Mouse (Mus musculus) forebrain, embryonic 10.5 days (tissue): ENCODE data around the gene Spats2. TPM values are rescaled to one million over a fixed set of nuclear protein-coding genes. Genes with fewer than 3 reads are reported as not detected.

Source experiments
- microRNA-seq: library from miRNA; unstranded; fragments of <30 nt; microRNA quantifications from one replicate; pipeline ENCODE4, GENCODE M21; 2017
- polyA plus RNA-seq: library from polyadenylated mRNA; unstranded; fragments of >200 nt; fragmentation: Nextera tagmentation; extraction: Ambion mirVana; gene quantifications from 2 replicates; pipeline ENCODE4 v1.2.1, GENCODE M21; 2016

The Spats2 gene
- polyA plus RNA-seq, 1 experiment from 2014 or later, result 53.5 TPM

Small RNAs within 50 kb of the gene (microRNA-seq; reads per million reads assigned to microRNA genes)
- 0.90 reads per million for gene Mir6960

Other genes with a start within 250 kb of the Spats2 start
- 22.2 and 25.9 TPM in 2 replicates for gene Rhebl1, start 231.4 kb upstream of the Spats2 start, polyA plus RNA-seq
- 0.24 and 0.48 TPM in 2 replicates for gene Dhh, start 227.4 kb upstream of the Spats2 start, polyA plus RNA-seq
- 23.9 and 25.3 TPM in 2 replicates for gene Lmbr1l, start 207.7 kb upstream of the Spats2 start, polyA plus RNA-seq
- gene Tuba1b, start 191.4 kb upstream of the Spats2 start, polyA plus RNA-seq, result 2,760 and 2,766 TPM in 2 replicates
- not detected in 2 replicates for gene Gm49450, start 172.4 kb upstream of the Spats2 start, polyA plus RNA-seq
- 2,769 and 3,107 TPM in 2 replicates for gene Tuba1a, start 172.2 kb upstream of the Spats2 start, polyA plus RNA-seq
- 160 and 171 TPM in 2 replicates for gene Tuba1c, start 96.0 kb upstream of the Spats2 start, polyA plus RNA-seq
- 0.20 and 0.33 TPM in 2 replicates for gene Prph, start 70.7 kb upstream of the Spats2 start, polyA plus RNA-seq
- 51.1 and 53.1 TPM in 2 replicates for gene Troap, start 51.3 kb upstream of the Spats2 start, polyA plus RNA-seq
- 0.12 TPM in 1 of 2 replicates, not detected in the other for gene C1ql4, start 38.1 kb upstream of the Spats2 start, polyA plus RNA-seq
- gene Dnajc22, start 32.7 kb upstream of the Spats2 start, polyA plus RNA-seq, result 1.0 and 1.2 TPM in 2 replicates
- 0.17 TPM in 1 of 2 replicates, not detected in the other for gene Kcnh3, start 98.9 kb downstream of the Spats2 start, polyA plus RNA-seq
- gene Mcrs1, start 126.0 kb downstream of the Spats2 start, polyA plus RNA-seq, result 192 and 203 TPM in 2 replicates
- gene Prpf40b, start 169.2 kb downstream of the Spats2 start, polyA plus RNA-seq, result 60.7 and 62.2 TPM in 2 replicates
- gene Fam186b, start 170.0 kb downstream of the Spats2 start, polyA plus RNA-seq, result 0.11 and 0.17 TPM in 2 replicates
- gene Fmnl3, start 244.6 kb downstream of the Spats2 start, polyA plus RNA-seq, result 14.3 and 16.9 TPM in 2 replicates